Mouse (Mus musculus) megakaryocyte progenitor cell, adult 5-6 weeks (primary cell): Measurements from ENCODE around the gene Slc22a8. TPM values are rescaled to one million over a fixed set of nuclear protein-coding genes. Genes with fewer than 3 reads are reported as not detected.

ENCODE experiments used
- total RNA-seq, 2 experiments: library from RNA; stranded (forward) in 1 of 2; stranded (reverse) in 1 of 2; fragments of 157-497, 149-512 nt in 1 of 2; fragments of 200-1000 nt in 1 of 2; gene quantifications; 2 replicates each; pipeline versions ENCODE4 v1.2.3 to v1.2.4; 2015 to 2017

Gene Slc22a8
- total RNA-seq, 2 experiments from 2014 or later = not detected

Other genes starting within 250 kb of the Slc22a8 start
- gene Slc22a30, start 186.1 kb upstream of the Slc22a8 start, total RNA-seq (2015) = not detected in 2 replicates
- gene Slc22a30, start 186.1 kb upstream of the Slc22a8 start, total RNA-seq (2017) = not detected in 2 replicates
- not detected in 2 replicates for gene Slc22a6, start 26.8 kb downstream of the Slc22a8 start, total RNA-seq (2015)
- gene Slc22a6, start 26.8 kb downstream of the Slc22a8 start, total RNA-seq (2017) = not detected in 2 replicates
- gene Chrm1, start 72.5 kb downstream of the Slc22a8 start, total RNA-seq (2015) = 0.02 TPM in 1 of 2 replicates, not detected in the other
- not detected in 2 replicates for gene Chrm1, start 72.5 kb downstream of the Slc22a8 start, total RNA-seq (2017)
- gene Slc3a2, start 132.1 kb downstream of the Slc22a8 start, total RNA-seq (2015) = 69.3 and 73.0 TPM in 2 replicates
- 84.0 and 87.7 TPM in 2 replicates for gene Slc3a2, start 132.1 kb downstream of the Slc22a8 start, total RNA-seq (2017)
- gene Wdr74, start 144.6 kb downstream of the Slc22a8 start, total RNA-seq (2015) = 111 and 112 TPM in 2 replicates
- 102 TPM in 2 replicates for gene Wdr74, start 144.6 kb downstream of the Slc22a8 start, total RNA-seq (2017)
- 1.2 and 4.4 TPM in 2 replicates for gene 1700092M07Rik, start 149.5 kb downstream of the Slc22a8 start, total RNA-seq (2015)
- gene 1700092M07Rik, start 149.5 kb downstream of the Slc22a8 start, total RNA-seq (2017) = not detected in 2 replicates
- 32.5 and 45.3 TPM in 2 replicates for gene Stx5a, start 150.2 kb downstream of the Slc22a8 start, total RNA-seq (2015)
- 54.1 and 54.8 TPM in 2 replicates for gene Stx5a, start 150.2 kb downstream of the Slc22a8 start, total RNA-seq (2017)
- 339 and 367 TPM in 2 replicates for gene Nxf1, start 165.8 kb downstream of the Slc22a8 start, total RNA-seq (2015)
- gene Nxf1, start 165.8 kb downstream of the Slc22a8 start, total RNA-seq (2017) = 76.5 and 91.9 TPM in 2 replicates
- gene Tmem223, start 179.7 kb downstream of the Slc22a8 start, total RNA-seq (2015) = 64.4 and 69.2 TPM in 2 replicates
- gene Tmem223, start 179.7 kb downstream of the Slc22a8 start, total RNA-seq (2017) = 36.2 and 37.0 TPM in 2 replicates
- gene Tmem179b, start 183.2 kb downstream of the Slc22a8 start, total RNA-seq (2015) = 109 and 124 TPM in 2 replicates
- 73.9 and 87.1 TPM in 2 replicates for gene Tmem179b, start 183.2 kb downstream of the Slc22a8 start, total RNA-seq (2017)
- gene Taf6l, start 195.2 kb downstream of the Slc22a8 start, total RNA-seq (2015) = 5.8 and 6.4 TPM in 2 replicates
- gene Taf6l, start 195.2 kb downstream of the Slc22a8 start, total RNA-seq (2017) = 9.7 and 12.8 TPM in 2 replicates
- 142 and 164 TPM in 2 replicates for gene Polr2g, start 207.3 kb downstream of the Slc22a8 start, total RNA-seq (2015)
- gene Polr2g, start 207.3 kb downstream of the Slc22a8 start, total RNA-seq (2017) = 68.1 and 83.9 TPM in 2 replicates
- gene Zbtb3, start 211.3 kb downstream of the Slc22a8 start, total RNA-seq (2015) = 1.8 and 2.8 TPM in 2 replicates
- gene Zbtb3, start 211.3 kb downstream of the Slc22a8 start, total RNA-seq (2017) = 2.1 and 2.4 TPM in 2 replicates
- gene Ttc9c, start 228.1 kb downstream of the Slc22a8 start, total RNA-seq (2015) = 29.0 and 31.0 TPM in 2 replicates
- gene Ttc9c, start 228.1 kb downstream of the Slc22a8 start, total RNA-seq (2017) = 65.6 and 73.3 TPM in 2 replicates
- 56.7 and 59.5 TPM in 2 replicates for gene Hnrnpul2, start 228.8 kb downstream of the Slc22a8 start, total RNA-seq (2015)
- gene Hnrnpul2, start 228.8 kb downstream of the Slc22a8 start, total RNA-seq (2017) = 64.7 and 77.8 TPM in 2 replicates
- gene AC129217.1, start 238.5 kb downstream of the Slc22a8 start, total RNA-seq (2015) = 0.76 TPM in 1 of 2 replicates, not detected in the other
- not detected in 2 replicates for gene AC129217.1, start 238.5 kb downstream of the Slc22a8 start, total RNA-seq (2017)
- 58.3 and 63.4 TPM in 2 replicates for gene Bscl2, start 246.2 kb downstream of the Slc22a8 start, total RNA-seq (2015)
- 28.8 and 31.6 TPM in 2 replicates for gene Bscl2, start 246.2 kb downstream of the Slc22a8 start, total RNA-seq (2017)
- gene Gng3, start 247.9 kb downstream of the Slc22a8 start, total RNA-seq (2015) = 0.07 and 0.22 TPM in 2 replicates
- not detected in 2 replicates for gene Gng3, start 247.9 kb downstream of the Slc22a8 start, total RNA-seq (2017)